In the genomic region with DNA sequence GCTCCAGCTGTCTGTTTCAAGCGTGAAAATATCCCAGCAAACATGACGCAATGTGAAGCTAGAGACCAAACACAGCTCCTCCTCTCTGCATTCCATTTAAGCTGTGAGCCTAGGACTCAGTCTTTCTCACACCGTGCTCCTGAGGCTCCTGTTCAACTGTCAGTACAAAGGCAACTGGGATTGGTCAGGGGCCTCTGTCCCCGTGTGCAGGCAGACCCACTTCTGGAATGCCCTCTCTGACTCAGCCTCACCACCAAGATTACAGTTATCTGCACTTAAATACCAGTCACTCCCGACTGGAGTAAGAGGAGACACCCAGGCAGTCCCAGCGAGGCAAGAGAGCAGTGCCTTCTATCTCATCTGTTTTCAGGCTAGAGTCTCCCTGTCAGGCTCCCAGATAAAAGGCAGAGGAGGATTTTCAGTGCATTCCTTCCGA, we compare ENCODE assay signal across 10 mouse cellular contexts.
DNase-seq lines count a peak whose midpoint lies in the region; ATAC-seq and TF ChIP-seq lines count a peak whose summit lies in the region.
"Had no signal": no experiment of that assay in that cellular context is flagged by ENCODE, and none has a peak within 500 bp of the region (broad histone marks: within the 10 kb centered on the region; RNA-seq: fewer than 3 reads in every experiment).

No protein-coding gene starts in this region.

- H3K9me3 ChIP-seq in stomach, embryonic 14.5 days (ENCODE audit: control insufficient read depth, low read depth, low read length), result no peaks in the 10 kb centered on the region
- H3K9me3 ChIP-seq in stomach, postnatal 0 days (ENCODE audit: control insufficient read depth, low read length), result no peaks in the 10 kb centered on the region
- no peaks in the 10 kb centered on the region for H3K9me3 ChIP-seq in limb, embryonic 14.5 days (ENCODE audit: control insufficient read depth, low read length)
- no peaks in the 10 kb centered on the region for H3K9me3 ChIP-seq in neural tube, embryonic 15.5 days (replicated peaks)
- H3K9me3 ChIP-seq: embryonic facial prominence, embryonic 13.5 days had no signal

- H3K4me2 ChIP-seq in stomach, embryonic 14.5 days (replicated peaks; ENCODE audit: low read depth, low read length), result no peak overlapping the region
- H3K4me2 ChIP-seq in stomach, postnatal 0 days (replicated peaks; ENCODE audit: low read depth), result no peak overlapping the region
- no peak overlapping the region for H3K4me2 ChIP-seq in limb, embryonic 14.5 days (replicated peaks; ENCODE audit: low read depth, low read length, severe bottlenecking)
- H3K4me2 ChIP-seq in neural tube, embryonic 15.5 days, result no peak overlapping the region
- H3K4me2 ChIP-seq: embryonic facial prominence, embryonic 13.5 days had no signal

- 24% methylated on average over 7 of the region's 7 CpGs for WGBS in stomach, embryonic 14.5 days
- 21% methylated on average over 7 of the region's 7 CpGs for WGBS in stomach, postnatal 0 days
- 39% methylated on average over 7 of the region's 7 CpGs for WGBS in limb, embryonic 14.5 days
- WGBS in neural tube, embryonic 15.5 days, result 47% methylated on average over 7 of the region's 7 CpGs

- H3K4me3 ChIP-seq in stomach, embryonic 14.5 days (ENCODE audit: low read depth, low read length), result no peak overlapping the region
- no peak overlapping the region for H3K4me3 ChIP-seq in stomach, postnatal 0 days (ENCODE audit: low read depth, low read length)
- H3K4me3 ChIP-seq in limb, embryonic 14.5 days (replicated peaks; ENCODE audit: low read length), result no peak overlapping the region
- H3K4me3 ChIP-seq in neural tube, embryonic 15.5 days (replicated peaks), result no peak overlapping the region
- H3K4me3 ChIP-seq: embryonic facial prominence, embryonic 13.5 days had no signal

- H3K36me3 ChIP-seq in stomach, embryonic 14.5 days (ENCODE audit: control insufficient read depth, insufficient read depth, low read length), result no peaks in the 10 kb centered on the region
- no peaks in the 10 kb centered on the region for H3K36me3 ChIP-seq in stomach, postnatal 0 days (ENCODE audit: control insufficient read depth, insufficient read depth, low read length)
- H3K36me3 ChIP-seq in limb, embryonic 14.5 days (ENCODE audit: control insufficient read depth, insufficient read depth, low read length), result no peaks in the 10 kb centered on the region
- no peaks in the 10 kb centered on the region for H3K36me3 ChIP-seq in neural tube, embryonic 15.5 days
- H3K36me3 ChIP-seq: embryonic facial prominence, embryonic 13.5 days had no signal

- TF ChIP-seq POLR2A in limb, embryonic 14.5 days (IDR thresholded peaks at IDR 0.05; ENCODE audit: borderline replicate concordance, extremely low read depth, insufficient read depth, insufficient read length), result no peak

- TF ChIP-seq CTCF in stomach, postnatal 0 days (IDR thresholded peaks at IDR 0.05; ENCODE audit: low read depth), result no peak

- no peaks in the 10 kb centered on the region for H3K4me1 ChIP-seq in stomach, embryonic 14.5 days (ENCODE audit: control insufficient read depth, insufficient read depth, low read length)
- no peaks in the 10 kb centered on the region for H3K4me1 ChIP-seq in stomach, postnatal 0 days (replicated peaks; ENCODE audit: control insufficient read depth, insufficient read depth)
- no peaks in the 10 kb centered on the region for H3K4me1 ChIP-seq in limb, embryonic 14.5 days (ENCODE audit: control insufficient read depth, insufficient read depth, low read length)
- no peaks in the 10 kb centered on the region for H3K4me1 ChIP-seq in neural tube, embryonic 15.5 days
- H3K4me1 ChIP-seq: embryonic facial prominence, embryonic 13.5 days had no signal

- ATAC-seq in stomach, embryonic 14.5 days (ENCODE audit: insufficient number of reproducible peaks, insufficient read depth, low FRiP score, low read depth), result peak; percentile 28; the same call in 1 of the 2 replicates
- ATAC-seq in stomach, postnatal 0 days (ENCODE audit: low FRiP score, low TSS enrichment), result no peak
- peak; percentile 71 for ATAC-seq in limb, embryonic 14.5 days (ENCODE audit: low FRiP score, low read depth)
- no peak for ATAC-seq in neural tube, embryonic 15.5 days (ENCODE audit: low FRiP score)
- ATAC-seq in activated CD4-positive, CD25-positive, alpha-beta regulatory T cell, adult 4 months, result no peak

- DNase-seq in adrenal gland, adult 2 months, result peak; percentile 2
- no peak for DNase-seq in adrenal gland, postnatal 10 days
- DNase-seq in stomach, postnatal 0 days (ENCODE audit: low spot score), result no peak
- DNase-seq in limb, embryonic 14.5 days (ENCODE audit: low spot score), result no peak
- no peak for DNase-seq in kidney, postnatal 4 days
- DNase-seq: kidney, postnatal 36 days had no signal

- no peak overlapping the region for H3K27ac ChIP-seq in stomach, embryonic 14.5 days (ENCODE audit: low read length)
- H3K27ac ChIP-seq in stomach, postnatal 0 days (replicated peaks), result no peak overlapping the region
- no peak overlapping the region for H3K27ac ChIP-seq in limb, embryonic 14.5 days (replicated peaks; ENCODE audit: low read depth, low read length)
- H3K27ac ChIP-seq in neural tube, embryonic 15.5 days (replicated peaks), result no peak overlapping the region
- H3K27ac ChIP-seq: embryonic facial prominence, embryonic 13.5 days had no signal

- no peaks in the 10 kb centered on the region for H3K27me3 ChIP-seq in stomach, embryonic 14.5 days (ENCODE audit: control insufficient read depth, insufficient read depth, low read length)
- H3K27me3 ChIP-seq in stomach, postnatal 0 days (ENCODE audit: control insufficient read depth, insufficient read depth, low read length), result no peaks in the 10 kb centered on the region
- no peaks in the 10 kb centered on the region for H3K27me3 ChIP-seq in limb, embryonic 14.5 days (ENCODE audit: control insufficient read depth, insufficient read depth, low read length)
- no peaks in the 10 kb centered on the region for H3K27me3 ChIP-seq in neural tube, embryonic 15.5 days (replicated peaks)
- H3K27me3 ChIP-seq: embryonic facial prominence, embryonic 13.5 days had no signal

- no peak for TF ChIP-seq EP300 in stomach, postnatal 0 days (optimal IDR thresholded peaks at IDR 0.05)

- no peak overlapping the region for H3K9ac ChIP-seq in stomach, embryonic 14.5 days (replicated peaks; ENCODE audit: low read depth, low read length)
- no peak overlapping the region for H3K9ac ChIP-seq in stomach, postnatal 0 days (ENCODE audit: low read length)
- no peak overlapping the region for H3K9ac ChIP-seq in limb, embryonic 14.5 days (ENCODE audit: low read depth, low read length, severe bottlenecking)
- no peak overlapping the region for H3K9ac ChIP-seq in neural tube, embryonic 15.5 days (replicated peaks)
- H3K9ac ChIP-seq: embryonic facial prominence, embryonic 13.5 days had no signal

Comparison
In these comparisons a context has a peak if more than half of its experiments do, and no peak if none do; other contexts are left out.
1. ATAC-seq: peak in stomach, embryonic 14.5 days (single experiment) and limb, embryonic 14.5 days (single experiment); none in stomach, postnatal 0 days (single experiment), neural tube, embryonic 15.5 days (single experiment) and activated CD4-positive, CD25-positive, alpha-beta regulatory T cell, adult 4 months (single experiment).